Mouse (Mus musculus): Measurements from ENCODE around the gene Ank. TPM values are rescaled to one million over a fixed set of nuclear protein-coding genes. Genes with fewer than 3 reads are reported as not detected.

Ank gene
- polyA plus RNA-seq (2015; fragmentation: Nextera tagmentation; extraction: Ambion mirVana), result 10.0 and 11.0 TPM in 2 replicates

GRCm38 (mm10) chr15:27466131-27467080, at the start of gene Ank:
TSS of gene Ank (plus strand) at chr15:27466677.
- Histone ChIP-seq H3K27ac (peak within 1 kb of the TSS; percentile 64), H3K36me3 (ENCODE audit: insufficient read depth, low read length) (no peaks in the 10 kb centered on the region), H3K4me3 (replicated peaks; ENCODE audit: low read depth, low read length) (peak within 1 kb of the TSS; percentile 81), H3K27me3 (ENCODE audit: insufficient read depth, low read length) (no peaks in the 10 kb centered on the region), H3K9ac (ENCODE audit: low read depth, low read length) (peak within 1 kb of the TSS; percentile 79), H3K4me1 (replicated peaks; ENCODE audit: insufficient read depth, low read length) (no peaks in the 10 kb centered on the region), H3K9me3 (replicated peaks; ENCODE audit: low read length) (no peaks in the 10 kb centered on the region), H3K4me2 (ENCODE audit: low read length) (peak within 1 kb of the TSS; percentile 93)
- no peak for TF ChIP-seq CTCF (IDR thresholded peaks at IDR 0.05; ENCODE audit: low read depth)
- DNase-seq (ENCODE audit: low spot score) (peak; percentile 81), ATAC-seq (replicated peaks; ENCODE audit: low FRiP score, low read depth) (peak; percentile 89)
- WGBS, result under 1% methylated on average over 98 of the region's 120 CpGs

- WGBS, result 86% methylated on average over 3 of the region's 3 CpGs
- H3K4me2 ChIP-seq (ENCODE audit: low read length), result no peak overlapping the region
- ATAC-seq (replicated peaks; ENCODE audit: low FRiP score, low read depth), result no peak
- H3K27me3 ChIP-seq (ENCODE audit: insufficient read depth, low read length), result no peaks in the 10 kb centered on the region
- H3K4me1 ChIP-seq (replicated peaks; ENCODE audit: insufficient read depth, low read length), result no peaks in the 10 kb centered on the region
- TF ChIP-seq CTCF (IDR thresholded peaks at IDR 0.05; ENCODE audit: low read depth), result no peak
- no peak for DNase-seq (ENCODE audit: low spot score)
- H3K36me3 ChIP-seq (ENCODE audit: insufficient read depth, low read length), result no peaks in the 10 kb centered on the region
- no peak overlapping the region for H3K9ac ChIP-seq (ENCODE audit: low read depth, low read length)
- no peak overlapping the region for H3K4me3 ChIP-seq (replicated peaks; ENCODE audit: low read depth, low read length)
- H3K27ac ChIP-seq, result no peak overlapping the region
- H3K9me3 ChIP-seq (replicated peaks; ENCODE audit: low read length), result no peaks in the 10 kb centered on the region
Measured at GRCm38 (mm10) chr15:27418566-27419331, 47.7 kb upstream of the Ank start.

GRCm38 (mm10) chr15:27421531-27421930, 44.9 kb upstream of the Ank start:
- 89% methylated on average over 6 of the region's 6 CpGs for WGBS
- TF ChIP-seq CTCF (IDR thresholded peaks at IDR 0.05; ENCODE audit: low read depth), result no peak

GRCm38 (mm10) chr15:27427581-27427980, 38.9 kb upstream of the Ank start:
- no peak for TF ChIP-seq CTCF (IDR thresholded peaks at IDR 0.05; ENCODE audit: low read depth)
- WGBS, result 68% methylated on average over 3 of the region's 3 CpGs
- ATAC-seq (replicated peaks; ENCODE audit: low FRiP score, low read depth), result no peak
- no peak overlapping the region for H3K4me2 ChIP-seq (ENCODE audit: low read length)
- no peaks in the 10 kb centered on the region for H3K4me1 ChIP-seq (replicated peaks; ENCODE audit: insufficient read depth, low read length)
- DNase-seq (ENCODE audit: low spot score), result no peak
- no peaks in the 10 kb centered on the region for H3K9me3 ChIP-seq (replicated peaks; ENCODE audit: low read length)
- H3K27me3 ChIP-seq (ENCODE audit: insufficient read depth, low read length), result no peaks in the 10 kb centered on the region
- H3K9ac ChIP-seq (ENCODE audit: low read depth, low read length), result no peak overlapping the region
- H3K27ac ChIP-seq, result no peak overlapping the region
- no peak overlapping the region for H3K4me3 ChIP-seq (replicated peaks; ENCODE audit: low read depth, low read length)
- no peaks in the 10 kb centered on the region for H3K36me3 ChIP-seq (ENCODE audit: insufficient read depth, low read length)

More at GRCm38 (mm10) chr15:27421531-27421930, 44.9 kb upstream of the Ank start:
- DNase-seq (ENCODE audit: low spot score), result no peak
- no peak overlapping the region for H3K4me2 ChIP-seq (ENCODE audit: low read length)
- no peaks in the 10 kb centered on the region for H3K4me1 ChIP-seq (replicated peaks; ENCODE audit: insufficient read depth, low read length)
- no peak for ATAC-seq (replicated peaks; ENCODE audit: low FRiP score, low read depth)
- H3K27ac ChIP-seq, result no peak overlapping the region
- H3K9ac ChIP-seq (ENCODE audit: low read depth, low read length), result no peak overlapping the region
- no peak overlapping the region for H3K4me3 ChIP-seq (replicated peaks; ENCODE audit: low read depth, low read length)
- H3K9me3 ChIP-seq (replicated peaks; ENCODE audit: low read length), result no peaks in the 10 kb centered on the region
- H3K27me3 ChIP-seq (ENCODE audit: insufficient read depth, low read length), result no peaks in the 10 kb centered on the region
- no peaks in the 10 kb centered on the region for H3K36me3 ChIP-seq (ENCODE audit: insufficient read depth, low read length)

- DNase-seq (ENCODE audit: low spot score), result no peak
- WGBS, result 84% methylated on average over 1 of the region's 1 CpGs
Measured at GRCm38 (mm10) chr15:27430241-27430640, 36.2 kb upstream of the Ank start.

More at GRCm38 (mm10) chr15:27430241-27430640, 36.2 kb upstream of the Ank start:
- no peak for TF ChIP-seq CTCF (IDR thresholded peaks at IDR 0.05; ENCODE audit: low read depth)
- Histone ChIP-seq H3K4me3 (replicated peaks; ENCODE audit: low read depth, low read length) (no peak overlapping the region), H3K27me3 (ENCODE audit: insufficient read depth, low read length) (no peaks in the 10 kb centered on the region), H3K36me3 (ENCODE audit: insufficient read depth, low read length) (no peaks in the 10 kb centered on the region), H3K27ac (no peak overlapping the region), H3K9ac (ENCODE audit: low read depth, low read length) (no peak overlapping the region), H3K4me1 (replicated peaks; ENCODE audit: insufficient read depth, low read length) (no peaks in the 10 kb centered on the region), H3K4me2 (ENCODE audit: low read length) (no peak overlapping the region), H3K9me3 (replicated peaks; ENCODE audit: low read length) (no peaks in the 10 kb centered on the region)
- no peak for ATAC-seq (replicated peaks; ENCODE audit: low FRiP score, low read depth)

Measured in kidney, postnatal 0 days (tissue).